In the genomic region with DNA sequence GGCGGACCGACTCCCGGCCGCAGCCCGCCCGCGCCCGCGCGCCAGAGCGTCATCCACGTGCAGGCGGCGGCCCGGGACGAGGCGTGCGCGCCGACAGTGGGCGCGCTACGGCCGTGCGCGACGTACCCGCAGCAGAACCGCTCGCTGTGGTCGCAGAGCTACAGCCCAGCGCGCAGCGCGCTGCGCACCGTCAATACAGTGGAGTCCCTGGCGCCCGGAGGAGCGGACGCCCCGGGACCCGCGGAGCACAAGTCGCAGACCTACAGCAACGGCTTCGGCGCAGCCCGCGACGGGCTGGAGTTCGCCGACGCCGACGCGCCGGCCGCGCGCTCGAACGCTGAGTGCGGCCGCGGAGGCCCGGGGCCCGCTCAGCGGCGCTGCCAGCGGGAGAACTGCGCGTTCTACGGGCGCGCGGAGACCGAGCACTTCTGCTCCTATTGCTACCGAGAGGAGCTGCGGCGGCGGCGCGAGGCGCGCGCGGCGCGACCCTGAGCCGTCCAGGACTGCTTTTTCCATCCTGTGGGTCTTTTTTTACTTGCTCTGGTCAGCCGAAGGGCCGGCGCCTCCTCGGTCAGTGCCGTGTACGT, we compare ENCODE assay signal across 8 mouse cellular contexts.
DNase-seq lines count a peak whose midpoint lies in the region; ATAC-seq and TF ChIP-seq lines count a peak whose summit lies in the region.

No protein-coding gene starts in this region.

- peak; percentile 48 for ATAC-seq in kidney, embryonic 15.5 days (replicated peaks; ENCODE audit: low FRiP score)
- peak; percentile 56; the same call in 1 of the 2 replicates for ATAC-seq in embryonic facial prominence, embryonic 14.5 days (ENCODE audit: low read depth)
- peak; percentile 21 for ATAC-seq in intestine, embryonic 15.5 days
- peak; percentile 43 for ATAC-seq in neural tube, embryonic 12.5 days (ENCODE audit: low FRiP score, low read depth)

- H3K4me3 ChIP-seq in kidney, embryonic 15.5 days (replicated peaks), result peak overlapping the region; percentile 47
- H3K4me3 ChIP-seq in ES-E14 (ENCODE audit: insufficient read depth in 1 of 2, low read depth in 1 of 2, low read length in 2 of 2, poor library complexity in 1 of 2, severe bottlenecking in 1 of 2), result peak overlapping the region; percentile 55 to 68
- peak overlapping the region; percentile 44 for H3K4me3 ChIP-seq in embryonic facial prominence, embryonic 14.5 days (ENCODE audit: low read depth, low read length)
- H3K4me3 ChIP-seq in intestine, embryonic 15.5 days (replicated peaks), result peak overlapping the region; percentile 42
- peak overlapping the region; percentile 47 for H3K4me3 ChIP-seq in neural tube, embryonic 12.5 days

- H3K9ac ChIP-seq in kidney, embryonic 15.5 days, result no peak overlapping the region
- peak overlapping the region; percentile 62 for H3K9ac ChIP-seq in ES-E14 (ENCODE audit: insufficient read depth, low read depth, low read length, poor library complexity, severe bottlenecking)
- H3K9ac ChIP-seq in embryonic facial prominence, embryonic 14.5 days (ENCODE audit: low read depth, low read length), result peak overlapping the region; percentile 40
- no peak overlapping the region for H3K9ac ChIP-seq in intestine, embryonic 15.5 days
- peak overlapping the region; percentile 42 for H3K9ac ChIP-seq in neural tube, embryonic 12.5 days

- H3K9me3 ChIP-seq in kidney, embryonic 15.5 days (replicated peaks), result no peaks in the 10 kb centered on the region
- H3K9me3 ChIP-seq in ES-E14 (ENCODE audit: control insufficient read depth, insufficient read depth, low read depth, low read length), result no peaks in the 10 kb centered on the region
- no peaks in the 10 kb centered on the region for H3K9me3 ChIP-seq in embryonic facial prominence, embryonic 14.5 days (ENCODE audit: control insufficient read depth, low read length)
- H3K9me3 ChIP-seq in intestine, embryonic 15.5 days, result no peaks in the 10 kb centered on the region
- no peaks in the 10 kb centered on the region for H3K9me3 ChIP-seq in neural tube, embryonic 12.5 days

- peak overlapping the region; percentile 75 for H3K4me2 ChIP-seq in kidney, embryonic 15.5 days
- peak overlapping the region; percentile 69 for H3K4me2 ChIP-seq in embryonic facial prominence, embryonic 14.5 days (ENCODE audit: low read depth, low read length)
- H3K4me2 ChIP-seq in intestine, embryonic 15.5 days (replicated peaks), result peak overlapping the region; percentile 80
- H3K4me2 ChIP-seq in neural tube, embryonic 12.5 days (replicated peaks), result peak overlapping the region; percentile 78

- no peak overlapping the region for H3K27ac ChIP-seq in kidney, embryonic 15.5 days
- H3K27ac ChIP-seq in ES-E14 (ENCODE audit: insufficient read depth, low read depth, low read length, poor library complexity, severe bottlenecking), result no peak overlapping the region
- no peak overlapping the region for H3K27ac ChIP-seq in embryonic facial prominence, embryonic 14.5 days (replicated peaks; ENCODE audit: low read depth, low read length)
- H3K27ac ChIP-seq in intestine, embryonic 15.5 days, result no peak overlapping the region
- no peak overlapping the region for H3K27ac ChIP-seq in neural tube, embryonic 12.5 days

- peaks cover 33% of the 10 kb centered on the region for H3K4me1 ChIP-seq in kidney, embryonic 15.5 days
- peaks cover 0 to 4% of the 10 kb centered on the region in 2 experiments; a peak in 1 of 4 replicates for H3K4me1 ChIP-seq in ES-E14 (ENCODE audit: control insufficient read depth in 2 of 2, insufficient read depth in 2 of 2, low read length in 2 of 2, poor library complexity in 1 of 2)
- H3K4me1 ChIP-seq in embryonic facial prominence, embryonic 14.5 days (ENCODE audit: control insufficient read depth, insufficient read depth, low read length), result 0 out of 2 replicates have a peak, but pooled peaks cover 4% of the 10 kb centered on the region
- peaks cover 27% of the 10 kb centered on the region for H3K4me1 ChIP-seq in intestine, embryonic 15.5 days (replicated peaks)
- H3K4me1 ChIP-seq in neural tube, embryonic 12.5 days, result peaks cover 28% of the 10 kb centered on the region

- H3K27me3 ChIP-seq in kidney, embryonic 15.5 days, result peaks cover 90% of the 10 kb centered on the region
- H3K27me3 ChIP-seq in embryonic facial prominence, embryonic 14.5 days (replicated peaks; ENCODE audit: control insufficient read depth, insufficient read depth, low read length), result peaks cover 85% of the 10 kb centered on the region
- H3K27me3 ChIP-seq in intestine, embryonic 15.5 days (replicated peaks), result peaks cover 82% of the 10 kb centered on the region
- H3K27me3 ChIP-seq in neural tube, embryonic 12.5 days (replicated peaks), result peaks cover 76% of the 10 kb centered on the region

- in situ Hi-C loops in ES-E14 (cut with MboI; ENCODE audit: low sequenced_read_pairs in 2 of 2, unreplicated experiment in 2 of 2), result no loop called here

- no peaks in the 10 kb centered on the region for H3K36me3 ChIP-seq in kidney, embryonic 15.5 days
- no peaks in the 10 kb centered on the region for H3K36me3 ChIP-seq in ES-E14 (ENCODE audit: control insufficient read depth, insufficient read depth, low read length, poor library complexity, severe bottlenecking)
- no peaks in the 10 kb centered on the region for H3K36me3 ChIP-seq in embryonic facial prominence, embryonic 14.5 days (ENCODE audit: control insufficient read depth, insufficient read depth, low read length)
- no peaks in the 10 kb centered on the region for H3K36me3 ChIP-seq in intestine, embryonic 15.5 days
- no peaks in the 10 kb centered on the region for H3K36me3 ChIP-seq in neural tube, embryonic 12.5 days

- DNase-seq in kidney, postnatal 10 days, result no peak
- DNase-seq in ES-E14 (ENCODE audit: low read depth, low spot score), result no peak
- peak; percentile 5 for DNase-seq in embryonic facial prominence, embryonic 14.5 days (ENCODE audit: low spot score)
- no peak for DNase-seq in c-Kit-positive CD71-positive TER-119-positive erythroid progenitor cells, embryonic 14.5 days (ENCODE audit: low spot score)
- no peak for DNase-seq in lung, adult 18-20 months

- WGBS in kidney, embryonic 15.5 days, result under 1% methylated on average over 97 of the region's 97 CpGs
- under 1% methylated on average over 54 of the region's 97 CpGs for WGBS in embryonic facial prominence, embryonic 14.5 days
- under 1% methylated on average over 97 of the region's 97 CpGs for WGBS in intestine, embryonic 15.5 days
- WGBS in neural tube, embryonic 12.5 days, result under 1% methylated on average over 97 of the region's 97 CpGs

TF ChIP-seq in ES-E14, 5 proteins besides CTCF, POLR2A, EP300 and RAD21:
- TF ChIP-seq ZNF384 (IDR thresholded peaks at IDR 0.05; ENCODE audit: low read depth, low read length) (no peak), MAFK (IDR thresholded peaks at IDR 0.05; ENCODE audit: insufficient read depth, low read depth, low read length) (no peak), CHD2 (IDR thresholded peaks at IDR 0.05; ENCODE audit: low read depth, low read length) (no peak)

Comparison
In these comparisons a context has a peak if more than half of its experiments do, and no peak if none do; other contexts are left out.
1. H3K9ac ChIP-seq: peak in ES-E14 (single experiment), embryonic facial prominence, embryonic 14.5 days (single experiment) and neural tube, embryonic 12.5 days (single experiment); none in kidney, embryonic 15.5 days (single experiment) and intestine, embryonic 15.5 days (single experiment).
2. Peak in every context shown above with its lines, with median percentiles within 50 percentile points of each other: ATAC-seq, H3K4me2 ChIP-seq and H3K4me3 ChIP-seq.